Mouse (Mus musculus) stomach, embryonic 14.5 days (tissue): ENCODE measurements at regions not wholly inside any gene's neighbourhood (a gene's known extent, or its start where the extent isn't known, plus 50 kb on each side); places are given as distances from the start of the nearest gene placed in this dataset.
A peak's percentile ranks its signal among the peaks of the same experiment; 100 is the strongest.

Source experiments
- ATAC-seq: fragments of 200-750 bp; cut with Nextera tagmentation; 2 replicates; pipeline ENCODE4 v1.8.0; 2017; ENCODE audit warnings: low read depth, moderate TSS enrichment; ENCODE audit not compliant: insufficient number of reproducible peaks, insufficient read depth, low FRiP score
- H3K27ac ChIP-seq: fragments of 300-500 bp; sonication (generic); 2 replicates; pipeline ENCODE4 v1.5.1; 2014; ENCODE audit warnings: mild to moderate bottlenecking, low read length, moderate library complexity, mixed read lengths
- H3K27me3 ChIP-seq: fragments of 300-500 bp; sonication (generic); 2 replicates; pipeline ENCODE4 v1.6.1; 2014; ENCODE audit warnings: low read length, control low read depth, mixed read lengths; ENCODE audit not compliant: control insufficient read depth, insufficient read depth
- H3K36me3 ChIP-seq: fragments of 300-500 bp; sonication (generic); 2 replicates; pipeline ENCODE4 v1.6.1; 2014; ENCODE audit warnings: mild to moderate bottlenecking, control low read depth, low read length, moderate library complexity, mixed read lengths; ENCODE audit not compliant: control insufficient read depth, insufficient read depth
- H3K4me1 ChIP-seq: fragments of 300-500 bp; sonication (generic); 2 replicates; pipeline ENCODE4 v1.6.1; 2014; ENCODE audit warnings: low read length, control low read depth, mixed read lengths; ENCODE audit not compliant: control insufficient read depth, insufficient read depth
- H3K4me2 ChIP-seq: fragments of 300-500 bp; sonication (generic); replicated peaks from 2 replicates; pipeline ENCODE4 v1.6.1; 2014; ENCODE audit warnings: low read depth, low read length, control low read depth
- H3K4me3 ChIP-seq: fragments of 300-500 bp; sonication (generic); 2 replicates; pipeline ENCODE4 v1.5.1; 2014; ENCODE audit warnings: low read depth, low read length, control low read depth
- H3K9ac ChIP-seq: fragments of 300-500 bp; sonication (generic); replicated peaks from 2 replicates; pipeline ENCODE4 v1.6.1; 2014; ENCODE audit warnings: low read depth, mild to moderate bottlenecking, control low read depth, low read length, moderate library complexity, mixed read lengths
- H3K9me3 ChIP-seq: fragments of 300-500 bp; sonication (generic); 2 replicates; pipeline ENCODE4 v1.6.1; 2016; ENCODE audit warnings: low read depth, low read length, control low read depth; ENCODE audit not compliant: control insufficient read depth
- WGBS: fragments of 180-500 bp; shearing (Covaris S2); extraction: QIAGEN DNeasy Blood & Tissue Kit; methylation state at CpG from one replicate; pipeline ENCODE4 v1.1.7; 2014; 5-methylcytosine and 5-hydroxymethylcytosine counted together

- Histone ChIP-seq H3K27ac (no peak overlapping the region), H3K4me1 (no peaks in the 10 kb centered on the region), H3K36me3 (no peaks in the 10 kb centered on the region), H3K9me3 (no peaks in the 10 kb centered on the region), H3K27me3 (no peaks in the 10 kb centered on the region), H3K4me3 (no peak overlapping the region), H3K4me2 (peak overlapping the region; percentile 22; the same call in 1 of the 2 replicates), H3K9ac (no peak overlapping the region)
- ATAC-seq = no peak
- WGBS = 65% methylated on average over 11 of the region's 11 CpGs
These were observed 211.7 kb upstream of the Amigo2 start for GRCm38 (mm10) chr15:97458748-97459221.

- no peak for ATAC-seq
- Histone ChIP-seq H3K27me3 (no peaks in the 10 kb centered on the region), H3K9me3 (no peaks in the 10 kb centered on the region), H3K4me2 (peak overlapping the region; percentile 22; the same call in 1 of the 2 replicates), H3K36me3 (no peaks in the 10 kb centered on the region), H3K4me1 (no peaks in the 10 kb centered on the region), H3K9ac (no peak overlapping the region), H3K27ac (no peak overlapping the region), H3K4me3 (no peak overlapping the region)
- whole genome bisulfite sequencing = 33% methylated on average over 17 of the region's 17 CpGs
These were observed 211.2 kb upstream of the Amigo2 start for GRCm38 (mm10) chr15:97458139-97458747.

DNA sequence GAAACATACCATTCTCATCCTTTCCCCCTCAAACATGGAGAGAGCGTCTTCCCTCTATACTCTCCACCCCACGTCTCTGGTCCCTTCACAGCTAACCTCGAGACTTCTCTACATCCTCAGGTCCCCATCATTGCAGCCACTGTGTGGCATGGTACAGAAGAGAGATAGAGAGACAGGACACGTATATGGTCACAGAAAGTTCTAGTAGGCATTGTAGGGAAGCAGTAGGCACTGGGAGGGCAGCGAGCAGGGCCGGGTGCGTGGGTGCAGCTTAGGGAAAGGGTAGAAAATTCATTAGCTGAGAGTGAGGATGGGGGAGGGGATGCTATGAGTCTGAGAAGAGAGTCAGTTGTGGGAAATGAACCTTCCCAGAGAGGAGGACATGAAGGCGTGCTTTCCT lies 210.4 kb upstream of the Amigo2 start:
- no peak for ATAC-seq
- Histone ChIP-seq H3K4me2 (no peak overlapping the region), H3K36me3 (no peaks in the 10 kb centered on the region), H3K9ac (no peak overlapping the region), H3K4me3 (no peak overlapping the region), H3K9me3 (no peaks in the 10 kb centered on the region), H3K27me3 (no peaks in the 10 kb centered on the region), H3K27ac (no peak overlapping the region), H3K4me1 (no peaks in the 10 kb centered on the region)
- WGBS = 83% methylated on average over 8 of the region's 8 CpGs

DNA sequence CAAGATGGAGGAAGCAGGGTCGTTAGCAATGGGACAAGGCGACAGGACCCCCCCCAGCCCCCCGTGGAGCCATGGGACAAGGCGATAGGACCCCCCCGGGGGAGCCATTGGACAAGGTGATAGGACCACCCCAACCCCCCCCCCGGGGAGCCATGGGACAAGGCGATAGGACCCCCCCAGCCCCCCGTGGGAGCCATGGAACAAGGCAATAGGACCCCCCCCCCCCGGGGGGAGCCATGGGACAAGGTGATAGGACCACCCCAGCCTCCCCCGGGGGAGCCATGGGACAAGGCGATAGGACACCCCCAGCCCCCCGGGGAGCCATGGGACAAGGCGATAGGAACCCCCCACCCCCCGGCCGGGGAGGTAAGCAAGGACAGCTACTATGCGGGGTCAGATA lies 209.9 kb upstream of the Amigo2 start:
- Histone ChIP-seq H3K4me2 (no peak overlapping the region), H3K27ac (no peak overlapping the region), H3K9me3 (no peaks in the 10 kb centered on the region), H3K27me3 (no peaks in the 10 kb centered on the region), H3K4me3 (no peak overlapping the region), H3K4me1 (no peaks in the 10 kb centered on the region), H3K9ac (no peak overlapping the region), H3K36me3 (no peaks in the 10 kb centered on the region)
- WGBS = 88% methylated on average over 16 of the region's 16 CpGs
- ATAC-seq = no peak

- 40% methylated on average over 5 of the region's 5 CpGs for WGBS
- H3K9me3 ChIP-seq = no peaks in the 10 kb centered on the region
- H3K9ac ChIP-seq = no peak overlapping the region
- H3K4me2 ChIP-seq = no peak overlapping the region
- H3K4me3 ChIP-seq = no peak overlapping the region
- H3K4me1 ChIP-seq = no peaks in the 10 kb centered on the region
- no peaks in the 10 kb centered on the region for H3K27me3 ChIP-seq
- no peak for ATAC-seq
- no peak overlapping the region for H3K27ac ChIP-seq
- no peaks in the 10 kb centered on the region for H3K36me3 ChIP-seq
These were observed 208.6 kb upstream of the Amigo2 start for GRCm38 (mm10) chr15:97455672-97456071.

- no peak overlapping the region for H3K4me2 ChIP-seq
- no peak overlapping the region for H3K4me3 ChIP-seq
- no peaks in the 10 kb centered on the region; the same call in 1 of the 2 replicates for H3K9me3 ChIP-seq
- no peak for ATAC-seq
- H3K4me1 ChIP-seq = no peaks in the 10 kb centered on the region
- H3K9ac ChIP-seq = no peak overlapping the region
- WGBS = 76% methylated on average over 3 of the region's 3 CpGs
- no peaks in the 10 kb centered on the region for H3K36me3 ChIP-seq
- H3K27me3 ChIP-seq = no peaks in the 10 kb centered on the region
- no peak overlapping the region for H3K27ac ChIP-seq
These were observed 202.6 kb upstream of the Amigo2 start for GRCm38 (mm10) chr15:97449724-97450123.

GRCm38 (mm10) chr15:97449001-97449400 lies 201.9 kb upstream of the Amigo2 start:
- no peak overlapping the region for H3K9ac ChIP-seq
- 84% methylated on average over 6 of the region's 6 CpGs for WGBS

GRCm38 (mm10) chr15:97448243-97448880 lies 201.3 kb upstream of the Amigo2 start:
- ATAC-seq = no peak
- H3K27me3 ChIP-seq = no peaks in the 10 kb centered on the region
- H3K4me2 ChIP-seq = no peak overlapping the region
- H3K27ac ChIP-seq = no peak overlapping the region
- no peak overlapping the region for H3K9ac ChIP-seq
- no peaks in the 10 kb centered on the region; the same call in 1 of the 2 replicates for H3K9me3 ChIP-seq
- H3K4me1 ChIP-seq = no peaks in the 10 kb centered on the region
- H3K4me3 ChIP-seq = no peak overlapping the region
- WGBS = 62% methylated on average over 5 of the region's 5 CpGs
- no peaks in the 10 kb centered on the region for H3K36me3 ChIP-seq

More at GRCm38 (mm10) chr15:97449001-97449400, 201.9 kb upstream of the Amigo2 start:
- Histone ChIP-seq H3K36me3 (no peaks in the 10 kb centered on the region), H3K4me1 (no peaks in the 10 kb centered on the region), H3K27me3 (no peaks in the 10 kb centered on the region), H3K9me3 (no peaks in the 10 kb centered on the region; the same call in 1 of the 2 replicates), H3K27ac (no peak overlapping the region), H3K4me3 (no peak overlapping the region), H3K4me2 (no peak overlapping the region)
- no peak for ATAC-seq
